Mouse (Mus musculus) left cerebral cortex, postnatal 10 days (tissue): Measurements from ENCODE around the gene Ttc23l. TPM values are rescaled to one million over a fixed set of nuclear protein-coding genes. Genes with fewer than 3 reads are reported as not detected.

ENCODE experiments used
- DNase-seq, 2 experiments: peaks; one replicate each; pipeline ENCODE4 v3.0.0; 2021 to 2022; ENCODE audit warnings: low spot score in 2 of 2, mixed read lengths in 1 of 2; ENCODE audit errors: extremely low spot score in 1 of 2
- intact Hi-C: fragments of 180-260 bp; cut with DNase I; formaldehyde crosslinking; loops from one replicate; pipeline ENCODE4 v1.15.1; 2025
- total RNA-seq, 2 experiments: library from RNA; stranded (reverse); gene quantifications; 2 replicates each; pipeline ENCODE4 v1.2.3; 2021

Gene Ttc23l
- not detected for total RNA-seq

- intact Hi-C loops = no loop called here
- no peak for DNase-seq
Observed at GRCm38 (mm10) chr15:10558465-10558864, at the start of gene Ttc23l. Gene Ttc23l (minus strand): TSS chr15:10558668.

DNA sequence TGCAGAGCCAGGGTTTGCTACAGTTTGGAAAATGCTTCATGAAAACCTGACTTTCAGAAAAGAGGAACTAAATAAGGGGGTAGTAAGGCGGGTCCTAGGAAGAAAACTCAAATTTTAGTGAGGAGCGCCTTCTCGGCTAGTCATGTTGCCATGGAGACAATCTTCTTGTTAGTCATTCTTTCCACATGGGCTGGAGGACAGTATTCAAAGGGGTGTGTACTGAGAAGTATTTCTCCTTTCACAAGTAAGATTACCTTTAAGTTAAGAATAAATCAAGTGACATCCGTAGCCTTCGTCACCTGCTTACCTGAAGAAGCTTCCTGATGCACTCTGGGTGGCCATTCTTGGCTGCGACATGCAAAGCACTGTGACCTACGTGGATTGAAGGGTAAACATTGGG, 40.9 kb upstream of the Ttc23l start:
- intact Hi-C loops = no loop called here
- DNase-seq = no peak

DNA sequence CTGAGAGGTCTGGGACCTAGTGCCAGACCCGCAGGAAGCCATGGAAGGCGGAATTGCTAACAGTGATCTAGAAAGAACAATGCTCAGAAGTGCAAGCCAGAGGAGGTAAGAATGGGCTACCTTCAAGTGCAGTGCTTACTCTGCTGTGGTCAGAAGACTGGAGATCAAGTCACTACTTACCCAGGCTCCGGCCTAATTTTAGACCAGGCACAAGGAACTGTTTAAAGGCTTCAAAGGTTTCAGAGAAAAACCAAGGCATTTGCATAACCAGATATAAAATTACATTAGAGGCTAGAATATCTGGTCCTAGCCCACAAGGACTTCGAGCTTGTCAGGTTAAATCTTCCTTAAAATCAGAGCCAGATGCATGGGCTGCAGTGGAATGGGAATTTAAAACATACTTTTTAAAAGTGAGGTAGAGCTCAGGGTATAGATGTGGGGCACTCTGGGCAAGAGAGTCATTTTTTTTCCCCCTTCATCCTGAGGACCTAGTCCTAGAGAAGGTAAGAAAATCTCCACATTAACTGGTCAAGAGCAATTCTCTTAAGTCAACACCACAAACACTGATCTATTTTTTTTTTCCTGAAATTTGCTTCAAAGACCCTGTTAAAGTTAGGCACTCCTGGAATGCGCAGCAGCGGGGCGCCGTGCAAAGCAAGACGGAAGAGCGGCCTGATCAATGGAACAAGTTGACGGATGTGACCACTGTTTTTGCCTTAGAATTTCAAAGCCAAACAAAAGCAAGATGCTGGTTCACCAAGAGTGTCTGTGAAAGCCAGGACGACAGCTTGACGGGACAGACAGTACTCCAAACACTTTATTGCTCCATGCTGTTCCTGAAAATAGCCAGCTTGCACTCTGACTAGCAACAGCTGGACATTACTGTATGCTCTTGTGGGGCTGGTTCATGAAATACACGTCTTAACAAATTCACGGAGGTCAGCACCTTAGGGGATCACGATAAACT, 40.1 kb upstream of the Ttc23l start:
- peak in 1 of 2 experiments; percentile 71 for DNase-seq
- intact Hi-C loops = no loop called here

DNA sequence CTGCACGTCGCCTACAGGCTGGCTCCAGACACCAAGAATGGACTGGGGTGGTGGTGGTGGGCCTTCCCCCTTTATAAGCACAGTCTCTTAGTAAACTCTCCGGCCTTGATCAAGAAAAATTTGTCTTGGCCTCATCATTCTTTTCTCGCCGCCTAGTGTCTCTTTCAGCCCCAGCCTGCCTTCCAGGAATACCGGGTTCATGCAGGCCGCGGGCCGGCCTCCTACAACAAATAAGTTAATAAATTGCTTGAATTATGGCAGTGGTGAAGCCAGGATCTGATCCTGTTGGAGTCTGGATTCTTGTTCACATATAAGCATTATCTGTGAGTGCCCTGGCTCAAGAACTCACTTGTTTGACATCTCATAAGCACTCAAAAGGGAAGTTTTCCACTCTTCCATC, 38.4 kb upstream of the Ttc23l start:
- intact Hi-C loops = no loop called here
- no peak for DNase-seq

GRCm38 (mm10) chr15:10595408-10595807, 36.9 kb upstream of the Ttc23l start:
- intact Hi-C loops = no loop called here
- no peak for DNase-seq

GRCm38 (mm10) chr15:10594910-10595309, 36.4 kb upstream of the Ttc23l start:
- no peak for DNase-seq
- intact Hi-C loops = no loop called here

DNA sequence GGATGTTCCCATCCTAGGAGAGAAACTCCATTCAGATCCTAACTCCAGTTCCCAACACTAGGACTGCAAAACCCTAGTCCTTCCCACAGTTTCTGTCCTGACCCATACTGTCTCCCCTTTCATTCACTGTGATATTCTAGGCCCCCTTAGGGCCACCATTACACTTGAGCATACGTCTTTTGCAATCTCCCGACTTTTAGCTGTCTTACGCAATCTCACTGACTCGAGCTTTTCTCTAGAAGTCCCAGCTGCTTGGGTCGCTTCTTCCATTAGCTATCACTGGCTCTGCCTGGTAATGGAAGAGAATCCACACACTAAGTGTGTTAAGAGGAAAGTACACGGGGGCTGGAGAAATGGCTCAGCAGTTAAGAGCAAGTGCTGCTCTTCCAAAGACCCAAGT, 34.6 kb upstream of the Ttc23l start:
- DNase-seq = no peak
- intact Hi-C loops = no loop called here

GRCm38 (mm10) chr15:10586565-10586964, 28.1 kb upstream of the Ttc23l start:
- no peak for DNase-seq
- intact Hi-C loops = no loop called here

DNA sequence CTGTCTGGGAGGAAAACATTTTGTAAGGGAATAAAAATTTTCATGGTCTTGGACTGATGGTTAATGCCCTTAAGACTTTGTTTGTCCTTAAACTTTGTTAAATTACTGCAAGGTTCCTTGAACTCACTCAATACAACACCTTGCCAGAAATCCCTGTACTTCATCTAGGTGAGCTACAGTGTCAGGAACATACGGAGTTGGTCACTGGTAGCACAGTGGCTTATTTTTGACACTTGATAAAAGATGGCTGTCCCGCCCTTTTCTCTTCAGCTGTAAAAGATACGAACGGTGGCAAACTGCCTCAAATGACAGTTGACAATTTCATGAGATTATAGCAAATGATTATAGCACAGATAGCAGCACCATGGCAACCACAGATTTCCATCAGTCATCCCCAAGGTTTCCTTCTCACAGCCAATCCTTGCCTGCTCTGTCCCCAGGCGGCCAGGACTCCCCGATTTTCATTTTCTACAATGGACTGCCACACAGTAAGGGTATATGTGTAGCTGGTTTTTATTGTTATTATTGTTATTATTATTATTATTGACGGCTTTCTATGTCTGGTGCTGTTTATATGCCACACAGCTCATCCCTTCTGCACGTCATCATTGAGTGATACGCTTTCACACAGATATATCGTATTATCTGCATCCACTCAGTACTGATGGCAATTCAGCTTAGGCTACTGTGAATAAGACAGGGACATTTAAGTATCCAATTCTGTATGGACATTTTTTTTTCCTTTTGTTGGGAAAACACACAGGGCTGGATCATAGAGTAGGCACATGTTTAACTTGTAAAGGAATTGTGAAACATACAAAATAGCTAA, 26.1 kb upstream of the Ttc23l start:
- intact Hi-C loops = no loop called here
- no peak for DNase-seq

DNA sequence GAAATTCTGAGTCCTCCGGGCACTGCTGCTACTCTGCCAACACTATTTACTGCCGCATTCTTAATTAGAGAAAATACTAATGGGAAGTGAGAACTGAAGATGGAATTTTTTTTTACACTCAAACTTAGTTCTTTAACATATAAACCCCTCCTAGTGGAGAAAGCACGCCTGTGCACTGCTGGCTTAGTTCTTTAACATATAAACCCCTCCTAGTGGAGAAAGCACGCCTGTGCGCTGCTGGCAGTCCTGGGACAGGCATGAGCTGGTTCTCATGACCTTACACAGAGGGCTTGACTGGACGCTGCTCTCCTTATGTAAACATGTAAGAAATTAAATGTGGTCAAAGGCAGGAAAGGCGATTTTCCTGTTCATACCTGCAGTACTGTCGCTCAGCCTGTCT, 24.9 kb upstream of the Ttc23l start:
- intact Hi-C loops = no loop called here
- DNase-seq = peak in 1 of 2 experiments; percentile 81

GRCm38 (mm10) chr15:10579159-10579558, 20.7 kb upstream of the Ttc23l start:
- intact Hi-C loops = no loop called here

GRCm38 (mm10) chr15:10566486-10566885, 8.0 kb upstream of the Ttc23l start:
- DNase-seq = no peak
- intact Hi-C loops = no loop called here

More at GRCm38 (mm10) chr15:10579159-10579558, 20.7 kb upstream of the Ttc23l start:
- no peak for DNase-seq

DNA sequence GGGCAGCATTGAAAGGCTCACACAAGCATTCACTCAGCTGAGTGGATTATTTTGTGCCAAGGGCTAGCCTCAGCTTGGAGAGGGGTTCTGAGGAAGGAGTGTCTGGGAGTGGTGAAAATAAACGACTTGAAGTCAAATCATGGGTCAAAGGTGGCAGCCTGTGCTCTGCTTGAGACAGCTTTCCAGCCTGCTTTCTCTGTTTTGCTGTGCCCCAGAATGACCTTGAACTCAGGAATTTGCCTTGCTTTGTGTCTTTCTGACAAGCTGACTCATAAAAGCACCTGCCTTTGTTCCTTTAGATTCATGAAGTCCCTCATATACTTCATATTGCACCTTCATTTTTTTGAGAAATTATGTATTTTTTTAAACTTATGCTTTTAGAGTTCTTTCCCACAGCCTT, 5.7 kb upstream of the Ttc23l start:
- no peak for DNase-seq
- intact Hi-C loops = no loop called here

DNA sequence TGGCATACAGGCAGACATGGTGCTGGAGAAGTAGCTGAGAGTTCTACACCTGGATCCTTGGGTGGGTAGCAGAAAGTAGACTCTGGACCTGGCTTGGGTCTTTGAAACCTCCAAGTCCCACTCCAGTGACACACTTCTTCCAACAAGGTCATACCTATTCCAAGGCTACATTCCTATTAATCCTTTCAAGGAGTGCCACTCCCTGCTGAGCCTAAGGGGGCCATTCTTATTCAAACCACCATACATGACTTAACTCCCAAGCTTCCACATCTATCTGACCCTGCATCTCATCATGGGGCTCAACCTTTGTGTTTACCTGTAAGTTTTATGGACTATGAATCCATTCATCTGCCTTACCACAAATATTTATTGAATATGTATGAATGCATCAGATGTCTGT, 3.8 kb upstream of the Ttc23l start:
- intact Hi-C loops = no loop called here
- no peak for DNase-seq

- intact Hi-C loops = no loop called here
- DNase-seq = no peak
Observed at GRCm38 (mm10) chr15:10560005-10560404, 1.5 kb upstream of the Ttc23l start.

DNA sequence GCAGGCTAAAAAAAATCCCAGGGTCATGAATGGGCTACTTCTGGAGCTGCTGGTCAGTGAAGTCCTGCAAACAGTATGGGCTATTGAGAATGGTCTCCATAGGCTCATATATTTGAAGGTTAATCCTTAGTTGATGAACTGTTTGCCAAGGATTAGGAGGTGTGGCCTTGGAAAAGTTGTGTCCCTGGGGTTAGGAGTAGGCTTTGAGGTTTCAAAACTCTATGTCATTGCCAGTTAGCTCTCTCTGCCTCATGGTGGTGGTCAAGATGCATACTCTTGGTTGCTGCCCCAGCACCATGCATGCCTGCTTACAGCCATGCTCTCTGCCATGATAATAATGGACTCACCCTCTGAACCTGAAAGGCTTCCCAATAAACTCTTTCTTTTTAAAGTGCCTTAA, 4.1 kb downstream of the Ttc23l start:
- intact Hi-C loops = no loop called here
- DNase-seq = no peak

DNA sequence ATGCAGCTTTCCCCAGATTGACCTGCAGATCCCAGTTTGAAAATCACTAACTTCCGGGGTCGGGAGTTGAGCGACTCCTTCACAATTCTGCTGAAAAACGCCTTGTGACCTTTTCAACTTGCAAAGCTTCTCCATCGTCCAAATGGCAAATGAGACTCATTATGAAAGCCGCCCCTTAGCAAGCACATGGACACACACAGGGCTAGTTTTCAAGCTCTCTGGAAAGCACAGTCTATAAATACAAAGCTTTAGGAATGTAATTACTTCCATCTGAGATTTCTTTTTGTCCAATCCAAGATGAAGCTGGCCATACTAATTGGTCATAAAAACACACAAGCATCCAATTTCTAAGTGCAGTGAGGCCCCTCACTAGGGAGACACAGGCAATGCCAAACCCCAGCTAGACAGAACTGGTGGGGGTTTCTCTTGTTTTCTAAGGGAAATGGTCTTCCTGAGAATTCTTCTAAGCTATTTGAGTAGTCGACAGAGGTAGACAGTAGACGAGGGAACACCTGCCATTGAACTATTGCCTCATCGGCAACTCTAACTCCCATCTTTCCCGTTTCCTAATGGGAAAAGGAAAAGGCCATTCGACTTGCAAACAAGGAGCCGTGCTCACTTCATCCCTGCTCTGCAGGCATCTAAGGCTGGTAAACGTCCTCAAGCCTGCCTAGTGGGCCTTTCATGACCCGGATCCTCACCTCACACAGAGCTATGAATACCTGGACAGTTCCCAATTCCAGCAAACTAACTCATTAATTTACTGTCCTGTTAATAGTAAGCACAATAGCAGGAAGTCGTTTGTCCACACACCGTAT, 18.0 kb downstream of the Ttc23l start:
- intact Hi-C loops = no loop called here

GRCm38 (mm10) chr15:10535969-10536368, 22.5 kb downstream of the Ttc23l start:
- intact Hi-C loops = no loop called here
- DNase-seq = no peak

More for the DNA sequence above, 18.0 kb downstream of the Ttc23l start:
- DNase-seq = no peak

DNA sequence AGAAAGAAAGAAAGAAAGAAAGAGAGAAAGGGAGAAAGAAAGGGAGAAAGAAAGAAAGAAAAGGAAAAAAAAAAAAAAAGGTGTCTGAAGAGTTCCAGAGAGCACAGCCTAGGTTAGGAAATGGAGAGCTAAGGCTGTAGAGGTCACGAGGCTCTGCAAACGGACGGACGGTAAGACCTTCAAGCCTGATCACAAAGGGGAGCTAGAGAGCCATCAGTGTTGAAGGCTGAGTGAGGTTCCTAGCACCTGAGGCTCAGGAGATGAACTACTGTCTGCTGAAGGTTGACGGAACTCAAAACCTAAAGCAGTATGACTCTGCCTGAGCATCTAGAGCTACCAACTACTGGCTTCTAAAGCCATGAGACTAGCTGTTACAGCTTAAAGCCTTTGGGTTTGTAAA, 23.9 kb downstream of the Ttc23l start:
- no peak for DNase-seq
- intact Hi-C loops = no loop called here
